Mouse (Mus musculus) bone marrow, adult 2 months (tissue): ENCODE measurements around the gene Efcab10.

Experiments
- CTCF ChIP-seq: fragments of 200-500 bp; IDR thresholded peaks from 2 replicates; pipeline ENCODE4 v1.5.1; 2011; ENCODE audit warnings: low read length, control low read depth; ENCODE audit not compliant: control insufficient read depth, insufficient read depth
- POLR2A ChIP-seq: fragments of 200-500 bp; IDR thresholded peaks from 2 replicates; pipeline ENCODE4 v1.6.1; 2011; ENCODE audit warnings: low read depth, mild to moderate bottlenecking, control low read depth, low read length, borderline replicate concordance; ENCODE audit not compliant: control insufficient read depth

DNA sequence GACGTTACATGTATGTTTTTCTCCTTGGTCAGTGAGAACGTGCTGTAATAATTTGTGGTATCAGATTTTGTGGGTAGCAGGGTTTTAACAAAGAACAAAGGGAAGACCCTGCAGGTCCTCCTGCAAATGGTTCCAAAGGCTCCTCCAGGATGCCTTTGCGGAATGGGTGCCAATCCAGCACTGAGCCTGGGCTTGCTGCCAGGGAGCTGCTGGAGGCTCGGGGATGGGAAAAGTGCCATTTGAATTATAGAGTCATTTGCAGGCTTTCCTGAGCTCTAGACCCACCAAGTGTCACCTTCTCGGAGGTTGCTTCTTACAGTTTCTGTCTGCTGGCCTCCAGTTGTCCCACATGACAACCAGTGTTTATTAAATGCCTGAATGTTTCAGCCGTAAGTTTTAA lies 33.9 kb upstream of the Efcab10 start:
- TF ChIP-seq CTCF = no peak
- no peak for TF ChIP-seq POLR2A
